Mouse (Mus musculus): ENCODE measurements around the gene Daxx. TPM values are rescaled to one million over a fixed set of nuclear protein-coding genes. Genes with fewer than 3 reads are reported as not detected.
"Not testable (repeated sequence)": the region's sequence is repeated elsewhere in the genome, so short reads cannot be mapped to it uniquely, and the experiment has no call there.

Gene Daxx
- polyA plus RNA-seq, 1 experiment from 2014 or later, result 73.1 TPM

GRCm38 (mm10) chr17:33941381-33941780 is 32.2 kb downstream of the Daxx start:
- Histone ChIP-seq H3K27me3 (ENCODE audit: insufficient read depth, poor library complexity, severe bottlenecking) (no peaks in the 10 kb centered on the region), H3K27ac (no peak overlapping the region), H3K9me3 (no peaks in the 10 kb centered on the region), H3K36me3 (peaks cover 77% of the 10 kb centered on the region), H3K4me1 (replicated peaks) (peaks cover 26% of the 10 kb centered on the region), H3K4me3 (peak overlapping the region; percentile 72)
- DNase-seq (ENCODE audit: low spot score), result no peak
- 63% methylated on average over 19 of the region's 19 CpGs for WGBS

GRCm38 (mm10) chr17:33943454-33943853 is 34.2 kb downstream of the Daxx start:
- DNase-seq (ENCODE audit: low spot score), result no peak
- H3K4me1 ChIP-seq (replicated peaks), result peaks cover 26% of the 10 kb centered on the region
- H3K27me3 ChIP-seq (ENCODE audit: insufficient read depth, poor library complexity, severe bottlenecking), result no peaks in the 10 kb centered on the region
- H3K36me3 ChIP-seq, result peaks cover 77% of the 10 kb centered on the region
- H3K9me3 ChIP-seq, result no peaks in the 10 kb centered on the region
- H3K4me3 ChIP-seq, result no peak overlapping the region; the same call in 1 of the 2 replicates
- 94% methylated on average over 15 of the region's 15 CpGs for WGBS
- no peak overlapping the region for H3K27ac ChIP-seq

- WGBS, result 92% methylated on average over 10 of the region's 10 CpGs
- Histone ChIP-seq H3K4me1 (replicated peaks) (peaks cover 29% of the 10 kb centered on the region), H3K4me3 (no peak overlapping the region), H3K9me3 (no peaks in the 10 kb centered on the region), H3K36me3 (peaks cover 97% of the 10 kb centered on the region), H3K27me3 (ENCODE audit: insufficient read depth, poor library complexity, severe bottlenecking) (no peaks in the 10 kb centered on the region), H3K27ac (no peak overlapping the region)
- DNase-seq (ENCODE audit: low spot score), result no peak
These were observed 38.3 kb downstream of the Daxx start for GRCm38 (mm10) chr17:33947430-33948089.

- H3K27ac ChIP-seq, result no peak overlapping the region
- WGBS, result 89% methylated on average over 22 of the region's 22 CpGs
- no peak for DNase-seq (ENCODE audit: low spot score)
- peaks cover 36% of the 10 kb centered on the region for H3K4me1 ChIP-seq (replicated peaks)
- H3K27me3 ChIP-seq (ENCODE audit: insufficient read depth, poor library complexity, severe bottlenecking), result no peaks in the 10 kb centered on the region
- H3K4me3 ChIP-seq, result no peak overlapping the region
- H3K36me3 ChIP-seq, result peaks cover 97% of the 10 kb centered on the region
- no peaks in the 10 kb centered on the region for H3K9me3 ChIP-seq
These were observed 39.1 kb downstream of the Daxx start for GRCm38 (mm10) chr17:33948090-33948904.

GRCm38 (mm10) chr17:33948905-33949537 is 39.8 kb downstream of the Daxx start:
- Histone ChIP-seq H3K27me3 (ENCODE audit: insufficient read depth, poor library complexity, severe bottlenecking) (no peaks in the 10 kb centered on the region), H3K36me3 (peaks cover 97% of the 10 kb centered on the region), H3K27ac (no peak overlapping the region), H3K4me1 (replicated peaks) (peaks cover 43% of the 10 kb centered on the region), H3K4me3 (no peak overlapping the region), H3K9me3 (no peaks in the 10 kb centered on the region)
- 93% methylated on average over 19 of the region's 19 CpGs for WGBS
- DNase-seq (ENCODE audit: low spot score), result no peak

GRCm38 (mm10) chr17:33950131-33950625 is 41.0 kb downstream of the Daxx start:
- H3K27me3 ChIP-seq (ENCODE audit: insufficient read depth, poor library complexity, severe bottlenecking), result no peaks in the 10 kb centered on the region
- 79% methylated on average over 10 of the region's 10 CpGs for WGBS
- H3K4me1 ChIP-seq (replicated peaks), result peaks cover 52% of the 10 kb centered on the region

GRCm38 (mm10) chr17:33951021-33951946 is 42.1 kb downstream of the Daxx start, which contains the start of gene B3galt4:
Gene B3galt4, minus strand, starts transcription at chr17:33951488.
- peaks cover 82% of the 10 kb centered on the region for H3K36me3 ChIP-seq
- WGBS, result 1% methylated on average over 45 of the region's 45 CpGs

More at GRCm38 (mm10) chr17:33950131-33950625, 41.0 kb downstream of the Daxx start:
- Histone ChIP-seq H3K9me3 (no peaks in the 10 kb centered on the region), H3K27ac (peak overlapping the region; percentile 87), H3K4me3 (peak overlapping the region; percentile 51), H3K36me3 (peaks cover 93% of the 10 kb centered on the region)
- DNase-seq (ENCODE audit: low spot score), result no peak

GRCm38 (mm10) chr17:33952015-33952414 is 42.8 kb downstream of the Daxx start:
- Histone ChIP-seq H3K4me1 (replicated peaks) (peaks cover 59% of the 10 kb centered on the region), H3K4me3 (peak overlapping the region; percentile 51), H3K27ac (peak overlapping the region; percentile 87), H3K36me3 (peaks cover 76% of the 10 kb centered on the region)
- not testable (repeated sequence) for DNase-seq (ENCODE audit: low spot score); H3K9me3 ChIP-seq; H3K27me3 ChIP-seq (ENCODE audit: insufficient read depth, poor library complexity, severe bottlenecking)
- 76% methylated on average over 13 of the region's 13 CpGs for WGBS

More at GRCm38 (mm10) chr17:33951021-33951946, 42.1 kb downstream of the Daxx start, which contains the start of gene B3galt4:
- peak; percentile 85 for DNase-seq (ENCODE audit: low spot score)
- H3K27ac ChIP-seq, result peak within 1 kb of the TSS; percentile 87
- H3K27me3 ChIP-seq (ENCODE audit: insufficient read depth, poor library complexity, severe bottlenecking), result no peaks in the 10 kb centered on the region
- H3K4me3 ChIP-seq, result peak within 1 kb of the TSS; percentile 51
- peaks cover 53% of the 10 kb centered on the region for H3K4me1 ChIP-seq (replicated peaks)
- H3K9me3 ChIP-seq, result no peaks in the 10 kb centered on the region

GRCm38 (mm10) chr17:33952879-33953278 is 43.7 kb downstream of the Daxx start:
- Histone ChIP-seq H3K4me1 (replicated peaks) (peaks cover 61% of the 10 kb centered on the region), H3K9me3 (no peaks in the 10 kb centered on the region), H3K27ac (no peak overlapping the region), H3K4me3 (peak overlapping the region; percentile 96), H3K27me3 (ENCODE audit: insufficient read depth, poor library complexity, severe bottlenecking) (no peaks in the 10 kb centered on the region), H3K36me3 (peaks cover 69% of the 10 kb centered on the region)
- WGBS, result 85% methylated on average over 4 of the region's 4 CpGs
- no peak for DNase-seq (ENCODE audit: low spot score)

- WGBS, result 92% methylated on average over 3 of the region's 3 CpGs
- H3K9me3 ChIP-seq, result no peaks in the 10 kb centered on the region
- H3K4me3 ChIP-seq, result peak overlapping the region; percentile 96
- no peak for DNase-seq (ENCODE audit: low spot score)
- peaks cover 69% of the 10 kb centered on the region for H3K36me3 ChIP-seq
- H3K4me1 ChIP-seq (replicated peaks), result peaks cover 61% of the 10 kb centered on the region
- no peaks in the 10 kb centered on the region for H3K27me3 ChIP-seq (ENCODE audit: insufficient read depth, poor library complexity, severe bottlenecking)
- H3K27ac ChIP-seq, result no peak overlapping the region
These were observed 44.1 kb downstream of the Daxx start for GRCm38 (mm10) chr17:33953310-33953709.

GRCm38 (mm10) chr17:33953961-33954565 is 44.8 kb downstream of the Daxx start:
- WGBS, result 41% methylated on average over 5 of the region's 5 CpGs
- peak overlapping the region; percentile 97 for H3K27ac ChIP-seq
- H3K27me3 ChIP-seq (ENCODE audit: insufficient read depth, poor library complexity, severe bottlenecking), result no peaks in the 10 kb centered on the region
- H3K9me3 ChIP-seq, result no peaks in the 10 kb centered on the region
- H3K4me1 ChIP-seq (replicated peaks), result peaks cover 61% of the 10 kb centered on the region
- H3K4me3 ChIP-seq, result peak overlapping the region; percentile 96
- no peak for DNase-seq (ENCODE audit: low spot score)
- H3K36me3 ChIP-seq, result peaks cover 69% of the 10 kb centered on the region
